In the genomic region with DNA sequence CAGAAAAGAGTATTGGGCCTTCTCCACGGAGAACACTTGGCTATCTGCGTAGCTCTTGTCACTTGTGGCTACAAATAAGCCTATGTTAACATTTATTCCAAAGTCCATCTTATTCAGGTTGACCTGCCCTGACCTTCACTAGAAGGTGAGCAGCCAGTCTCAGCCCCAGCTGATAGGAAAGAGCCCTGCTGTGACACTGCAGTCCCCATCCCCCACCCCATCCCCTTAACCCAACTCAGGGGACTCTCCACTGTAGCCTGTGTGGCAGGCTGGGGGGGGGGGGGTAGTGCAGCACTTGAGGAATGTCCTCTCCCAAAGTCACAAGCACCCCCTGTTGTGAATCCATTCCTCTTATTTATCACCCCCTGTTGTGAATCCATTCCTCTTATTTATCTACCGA, we compare ENCODE assay signal across 27 mouse cellular contexts. TPM values are rescaled to one million over a fixed set of nuclear protein-coding genes. Genes with fewer than 3 reads are reported as not detected.
DNase-seq lines count a peak whose midpoint lies in the region; ATAC-seq and TF ChIP-seq lines count a peak whose summit lies in the region.
"Had no signal": no experiment of that assay in that cellular context is flagged by ENCODE, and none has a peak within 500 bp of the region (broad histone marks: within the 10 kb centered on the region; RNA-seq: fewer than 3 reads in every experiment).

No protein-coding gene starts in this region.

- peak overlapping the region; percentile 21 for H3K4me2 ChIP-seq in liver, embryonic 11.5 days
- H3K4me2 ChIP-seq in liver, embryonic 16.5 days (ENCODE audit: low read depth, low read length) = no peak overlapping the region
- H3K4me2 ChIP-seq: forebrain, embryonic 15.5 days; heart, embryonic 11.5 days; hindbrain, embryonic 14.5 days; intestine, embryonic 15.5 days; lung, embryonic 15.5 days; midbrain, embryonic 12.5 days; neural tube, embryonic 13.5 days had no signal

- H3K4me1 ChIP-seq in ES-E14 (ENCODE audit: control insufficient read depth in 2 of 2, insufficient read depth in 2 of 2, low read length in 2 of 2, poor library complexity in 1 of 2) = peaks cover 3 to 9% of the 10 kb centered on the region in 2 experiments; a peak in 2 of 4 replicates
- peaks cover 10% of the 10 kb centered on the region for H3K4me1 ChIP-seq in liver, embryonic 11.5 days (replicated peaks; ENCODE audit: control insufficient read depth, insufficient read depth, low read length)
- H3K4me1 ChIP-seq in liver, embryonic 16.5 days (ENCODE audit: control insufficient read depth, low read depth, low read length) = no peaks in the 10 kb centered on the region; the same call in 1 of the 2 replicates
- H3K4me1 ChIP-seq: forebrain, embryonic 15.5 days had no signal

- H3K9ac ChIP-seq in ES-E14 (ENCODE audit: insufficient read depth, low read depth, low read length, poor library complexity, severe bottlenecking) = no peak overlapping the region
- no peak overlapping the region for H3K9ac ChIP-seq in liver, embryonic 11.5 days (ENCODE audit: low read depth, low read length)
- no peak overlapping the region for H3K9ac ChIP-seq in liver, embryonic 16.5 days (ENCODE audit: low read depth, low read length)
- H3K9ac ChIP-seq: forebrain, embryonic 15.5 days; hindbrain, embryonic 14.5 days; intestine, embryonic 15.5 days; lung, embryonic 15.5 days; midbrain, embryonic 12.5 days; neural tube, embryonic 13.5 days had no signal

- H3K27ac ChIP-seq in ES-E14 (ENCODE audit: insufficient read depth, low read depth, low read length, poor library complexity, severe bottlenecking) = no peak overlapping the region
- no peak overlapping the region for H3K27ac ChIP-seq in liver, embryonic 11.5 days (ENCODE audit: low read depth, low read length)
- no peak overlapping the region for H3K27ac ChIP-seq in liver, embryonic 16.5 days (ENCODE audit: low read length)
- H3K27ac ChIP-seq: forebrain, embryonic 15.5 days; hindbrain, embryonic 14.5 days; intestine, embryonic 15.5 days; kidney, postnatal 0 days; lung, embryonic 15.5 days; midbrain, embryonic 12.5 days; neural tube, embryonic 13.5 days had no signal

- no peaks in the 10 kb centered on the region for H3K36me3 ChIP-seq in ES-E14 (ENCODE audit: control insufficient read depth, insufficient read depth, low read length, poor library complexity, severe bottlenecking)
- no peaks in the 10 kb centered on the region for H3K36me3 ChIP-seq in liver, embryonic 11.5 days (ENCODE audit: control insufficient read depth, insufficient read depth, low read length)
- H3K36me3 ChIP-seq in liver, embryonic 16.5 days (ENCODE audit: control insufficient read depth, insufficient read depth) = no peaks in the 10 kb centered on the region
- H3K36me3 ChIP-seq: forebrain, embryonic 15.5 days; intestine, embryonic 15.5 days; lung, embryonic 15.5 days; midbrain, embryonic 12.5 days; neural tube, embryonic 13.5 days had no signal

- H3K27me3 ChIP-seq in liver, embryonic 11.5 days (replicated peaks; ENCODE audit: control insufficient read depth, insufficient read depth, low read length) = no peaks in the 10 kb centered on the region
- no peaks in the 10 kb centered on the region for H3K27me3 ChIP-seq in liver, embryonic 16.5 days (ENCODE audit: control insufficient read depth, insufficient read depth, low read depth, low read length)
- H3K27me3 ChIP-seq: forebrain, embryonic 15.5 days; intestine, embryonic 15.5 days; lung, embryonic 15.5 days; midbrain, embryonic 12.5 days had no signal

- ATAC-seq in liver, embryonic 11.5 days (replicated peaks; ENCODE audit: low FRiP score) = peak; percentile 61; the same call in 1 of the 2 replicates
- ATAC-seq in liver, embryonic 16.5 days (ENCODE audit: low read depth) = peak; percentile 57
- ATAC-seq: activated CD4-positive, CD25-positive, alpha-beta regulatory T cell, adult 4 months; forebrain, embryonic 15.5 days; intestine, embryonic 15.5 days had no signal

- H3K4me3 ChIP-seq in ES-E14 (ENCODE audit: insufficient read depth in 1 of 2, low read depth in 1 of 2, low read length in 2 of 2, poor library complexity in 1 of 2, severe bottlenecking in 1 of 2) = no peak overlapping the region
- H3K4me3 ChIP-seq in liver, embryonic 11.5 days (ENCODE audit: low read depth, low read length) = no peak overlapping the region
- H3K4me3 ChIP-seq in liver, embryonic 16.5 days (ENCODE audit: low read depth, low read length) = no peak overlapping the region
- H3K4me3 ChIP-seq: forebrain, embryonic 15.5 days; intestine, embryonic 15.5 days; lung, embryonic 15.5 days; midbrain, embryonic 12.5 days; neural tube, embryonic 13.5 days had no signal

- WGBS in liver, embryonic 11.5 days = 59% methylated on average over 3 of the region's 3 CpGs
- 68% methylated on average over 3 of the region's 3 CpGs for WGBS in liver, embryonic 16.5 days (ENCODE audit: insufficient replicate concordance)

- intact Hi-C loops in heart, postnatal 10 days (cut with DNase I) = no loop called here

- H3K9me3 ChIP-seq in ES-E14 (ENCODE audit: control insufficient read depth, insufficient read depth, low read depth, low read length) = no peaks in the 10 kb centered on the region
- H3K9me3 ChIP-seq in liver, embryonic 11.5 days (ENCODE audit: control insufficient read depth, low read length) = no peaks in the 10 kb centered on the region
- H3K9me3 ChIP-seq in liver, embryonic 16.5 days (replicated peaks; ENCODE audit: control insufficient read depth, low read length) = no peaks in the 10 kb centered on the region
- H3K9me3 ChIP-seq: forebrain, embryonic 15.5 days; intestine, embryonic 15.5 days; lung, embryonic 15.5 days; midbrain, embryonic 12.5 days; neural tube, embryonic 13.5 days had no signal

- in situ Hi-C loops in ES-E14 (cut with MboI; ENCODE audit: low sequenced_read_pairs in 2 of 2, unreplicated experiment in 2 of 2) = no loop called here

- peak; percentile 61 for DNase-seq in heart, adult 11 months
- no peak for DNase-seq in heart, postnatal 10 days
- peak; percentile 33 for DNase-seq in ES-E14 (ENCODE audit: low read depth, low spot score)
- no peak for DNase-seq in liver, embryonic 11.5 days (ENCODE audit: low spot score)
- DNase-seq in yolk sac, embryonic 10.5 days (ENCODE audit: low spot score) = no peak
- DNase-seq in spleen, postnatal 4 days (ENCODE audit: low spot score in 2 of 2) = no peak
- no peak for DNase-seq in cerebellum, adult 11 months
- DNase-seq: adrenal gland, adult 8-10 months; cerebellum, adult 8-10 months; cerebellum, postnatal 25 days; gastrocnemius, postnatal 25 days; heart, adult 18-20 months; heart, postnatal 4 days; kidney, adult 8-10 months; left cerebral cortex, postnatal 4 days; right cerebral cortex, postnatal 25 days; thymus, postnatal 4 days had no signal

TF ChIP-seq in ES-E14, 5 proteins besides CTCF, POLR2A, EP300 and RAD21:
- TF ChIP-seq CHD2 (IDR thresholded peaks at IDR 0.05; ENCODE audit: low read depth, low read length) = no peak
- TF ChIP-seq HCFC1 (IDR thresholded peaks at IDR 0.05; ENCODE audit: borderline replicate concordance, insufficient read depth, low read length) = no peak
- no peak for TF ChIP-seq ZNF384 (IDR thresholded peaks at IDR 0.05; ENCODE audit: low read depth, low read length)
- TF ChIP-seq ZC3H11A (IDR thresholded peaks at IDR 0.05; ENCODE audit: borderline replicate concordance, low read depth, low read length) = no peak
- TF ChIP-seq MAFK (IDR thresholded peaks at IDR 0.05; ENCODE audit: insufficient read depth, low read depth, low read length) = no peak

RNA-seq across cellular contexts. Expression of a gene that starts 3.6 kb away (rescaled TPM):
- 10 to 100 TPM; 12.4 to 13.6 TPM for total RNA-seq in heart, postnatal 10 days (2021)
- 0.21 and 2.5 TPM in 2 replicates for total RNA-seq in ES-E14 (2012; rRNA removed)
- 18.3 and 18.8 TPM in 2 replicates for polyA plus RNA-seq in liver, embryonic 11.5 days (2014; fragmentation: Nextera tagmentation; extraction: Ambion mirVana)
- polyA plus RNA-seq in liver, embryonic 16.5 days (2015; fragmentation: Nextera tagmentation; extraction: Ambion mirVana) = 7.0 and 7.2 TPM in 2 replicates

Comparison
In these comparisons a context has a peak if more than half of its experiments do, and no peak if none do; other contexts are left out.
1. DNase-seq: peak in heart, adult 11 months (single experiment) and ES-E14 (single experiment); none in heart, postnatal 10 days (0 of 2), liver, embryonic 11.5 days (single experiment), yolk sac, embryonic 10.5 days (single experiment), spleen, postnatal 4 days (0 of 2) and cerebellum, adult 11 months (single experiment).